Mouse (Mus musculus): ENCODE data around the gene Wscd2.

- TF ChIP-seq POLR2A (IDR thresholded peaks at IDR 0.05; ENCODE audit: insufficient read length, low read depth): no peak
- no peak for TF ChIP-seq MYOG (IDR thresholded peaks at IDR 0.05; ENCODE audit: control insufficient read depth in 1 of 3, insufficient read depth in 1 of 3, insufficient read length in 2 of 3, low read depth in 2 of 3)
- no peak for TF ChIP-seq TCF12 (IDR thresholded peaks at IDR 0.05; ENCODE audit: insufficient read depth, poor library complexity, severe bottlenecking)
- no peak for TF ChIP-seq E2F4 (IDR thresholded peaks at IDR 0.05; ENCODE audit: insufficient read depth)
- no peak for TF ChIP-seq REST (IDR thresholded peaks at IDR 0.05; ENCODE audit: insufficient read depth, insufficient read length)
These were observed 90.7 kb downstream of the Wscd2 start for GRCm38 (mm10) chr5:113580801-113581200.
